Mouse (Mus musculus) midbrain, embryonic 16.5 days (tissue): Measurements from ENCODE around the gene Ppara. TPM values are rescaled to one million over a fixed set of nuclear protein-coding genes. Genes with fewer than 3 reads are reported as not detected.

Experiments
- ATAC-seq: fragments of 200-750 bp; cut with Nextera tagmentation; 2 replicates; pipeline ENCODE4 v1.8.0; 2017; ENCODE audit warnings: moderate TSS enrichment
- H3K27ac ChIP-seq: fragments of 300-500 bp; sonication (generic); 2 replicates; pipeline ENCODE4 v1.5.1; 2014; ENCODE audit warnings: mild to moderate bottlenecking, low read length, mixed read lengths
- H3K27me3 ChIP-seq: fragments of 300-500 bp; sonication (generic); 2 replicates; pipeline ENCODE4 v1.6.1; 2014; ENCODE audit warnings: low read depth, low read length, mixed read lengths; ENCODE audit not compliant: control insufficient read depth, insufficient read depth
- H3K36me3 ChIP-seq: fragments of 300-500 bp; sonication (generic); 2 replicates; pipeline ENCODE4 v1.6.1; 2014; ENCODE audit warnings: mild to moderate bottlenecking, low read length, moderate library complexity, mixed read lengths; ENCODE audit not compliant: control insufficient read depth, insufficient read depth
- H3K4me1 ChIP-seq: fragments of 300-500 bp; sonication (generic); 2 replicates; pipeline ENCODE4 v1.6.1; 2014; ENCODE audit warnings: mild to moderate bottlenecking, low read length, mixed read lengths; ENCODE audit not compliant: control insufficient read depth, insufficient read depth
- H3K4me2 ChIP-seq: fragments of 300-500 bp; sonication (generic); 2 replicates; pipeline ENCODE4 v1.6.1; 2014; ENCODE audit warnings: mild to moderate bottlenecking, low read length, mixed read lengths
- H3K4me3 ChIP-seq: fragments of 300-500 bp; sonication (generic); 2 replicates; pipeline ENCODE4 v1.5.1; 2014; ENCODE audit warnings: low read depth, mild to moderate bottlenecking, low read length, moderate library complexity, mixed read lengths
- H3K9ac ChIP-seq: fragments of 300-500 bp; sonication (generic); 2 replicates; pipeline ENCODE4 v1.6.1; 2014; ENCODE audit warnings: low read depth, low read length, mixed read lengths
- H3K9me3 ChIP-seq: fragments of 300-500 bp; sonication (generic); replicated peaks from 2 replicates; pipeline ENCODE4 v1.6.1; 2014; ENCODE audit warnings: mild to moderate bottlenecking, low read length, mixed read lengths; ENCODE audit not compliant: control insufficient read depth, poor library complexity, severe bottlenecking
- WGBS: fragments of 180-500 bp; shearing (Covaris S2); extraction: QIAGEN DNeasy Blood & Tissue Kit; methylation state at CpG from one replicate; pipeline ENCODE4 v1.1.7; 2014; 5-methylcytosine and 5-hydroxymethylcytosine counted together
- polyA plus RNA-seq: library from polyadenylated mRNA; unstranded; fragments of >200 nt; fragmentation: Nextera tagmentation; extraction: Ambion mirVana; gene quantifications from 2 replicates; pipeline ENCODE4 v1.2.1, GENCODE M21; 2015

Gene Ppara
- polyA plus RNA-seq, 1 experiment from 2014 or later, result 1.5 TPM

- Histone ChIP-seq H3K9ac (no peak overlapping the region), H3K27me3 (no peaks in the 10 kb centered on the region), H3K4me3 (no peak overlapping the region), H3K27ac (no peak overlapping the region), H3K9me3 (no peaks in the 10 kb centered on the region), H3K4me2 (no peak overlapping the region), H3K4me1 (no peaks in the 10 kb centered on the region), H3K36me3 (no peaks in the 10 kb centered on the region)
- WGBS, result 79% methylated on average over 5 of the region's 5 CpGs
- ATAC-seq, result no peak
Measured at GRCm38 (mm10) chr15:85786711-85787110, 51.9 kb downstream of the Ppara start.

- Histone ChIP-seq H3K36me3 (no peaks in the 10 kb centered on the region), H3K27ac (no peak overlapping the region), H3K27me3 (no peaks in the 10 kb centered on the region), H3K4me3 (no peak overlapping the region), H3K9me3 (no peaks in the 10 kb centered on the region), H3K4me1 (no peaks in the 10 kb centered on the region), H3K4me2 (no peak overlapping the region), H3K9ac (no peak overlapping the region)
- 91% methylated on average over 6 of the region's 6 CpGs for WGBS
- no peak for ATAC-seq
Measured at GRCm38 (mm10) chr15:85787482-85787881, 52.7 kb downstream of the Ppara start.

DNA sequence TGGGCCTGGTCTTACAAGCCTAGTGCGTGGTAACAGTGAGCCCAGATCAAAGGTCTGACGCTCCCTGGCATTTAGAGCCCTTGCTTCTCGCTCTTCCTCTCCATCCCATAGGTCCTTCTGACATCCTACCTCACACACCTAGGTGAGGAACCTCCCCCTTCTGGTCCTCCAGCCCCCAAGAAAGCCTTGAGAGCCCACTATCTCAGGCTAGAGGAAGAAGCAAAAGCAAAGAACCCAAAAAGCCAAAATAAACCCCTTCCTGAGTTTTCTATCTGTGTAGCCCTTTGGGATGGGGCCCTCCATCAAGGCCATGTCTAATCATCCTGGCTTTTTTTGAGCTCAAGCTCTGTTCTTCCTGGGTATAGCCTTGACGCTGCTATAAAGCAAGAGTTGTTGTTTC lies 53.3 kb downstream of the Ppara start:
- Histone ChIP-seq H3K9ac (no peak overlapping the region), H3K27me3 (no peaks in the 10 kb centered on the region), H3K4me3 (no peak overlapping the region), H3K9me3 (no peaks in the 10 kb centered on the region), H3K4me1 (no peaks in the 10 kb centered on the region), H3K4me2 (no peak overlapping the region), H3K27ac (no peak overlapping the region), H3K36me3 (no peaks in the 10 kb centered on the region)
- no peak for ATAC-seq
- WGBS, result 89% methylated on average over 4 of the region's 4 CpGs

GRCm38 (mm10) chr15:85788633-85789032 lies 53.9 kb downstream of the Ppara start:
- Histone ChIP-seq H3K9me3 (no peaks in the 10 kb centered on the region), H3K27ac (no peak overlapping the region), H3K4me2 (no peak overlapping the region), H3K36me3 (no peaks in the 10 kb centered on the region), H3K27me3 (no peaks in the 10 kb centered on the region), H3K4me1 (no peaks in the 10 kb centered on the region), H3K4me3 (no peak overlapping the region), H3K9ac (no peak overlapping the region)
- ATAC-seq, result no peak
- WGBS, result 75% methylated on average over 16 of the region's 16 CpGs

GRCm38 (mm10) chr15:85791449-85791848 lies 56.7 kb downstream of the Ppara start:
- H3K27ac ChIP-seq, result no peak overlapping the region
- H3K4me3 ChIP-seq, result no peak overlapping the region
- H3K36me3 ChIP-seq, result no peaks in the 10 kb centered on the region
- no peaks in the 10 kb centered on the region for H3K27me3 ChIP-seq
- no peak overlapping the region for H3K9ac ChIP-seq
- H3K9me3 ChIP-seq, result no peaks in the 10 kb centered on the region
- ATAC-seq, result no peak
- H3K4me2 ChIP-seq, result no peak overlapping the region
- no peaks in the 10 kb centered on the region for H3K4me1 ChIP-seq
- 87% methylated on average over 4 of the region's 4 CpGs for WGBS

- no peaks in the 10 kb centered on the region for H3K27me3 ChIP-seq
- no peak overlapping the region for H3K4me3 ChIP-seq
- H3K36me3 ChIP-seq, result no peaks in the 10 kb centered on the region
- no peak for ATAC-seq
- no peaks in the 10 kb centered on the region for H3K4me1 ChIP-seq
- no peak overlapping the region for H3K9ac ChIP-seq
- H3K4me2 ChIP-seq, result no peak overlapping the region
- H3K9me3 ChIP-seq, result no peaks in the 10 kb centered on the region
- 73% methylated on average over 1 of the region's 1 CpGs for WGBS
- no peak overlapping the region for H3K27ac ChIP-seq
Measured at GRCm38 (mm10) chr15:85792819-85793218, 58.0 kb downstream of the Ppara start.

DNA sequence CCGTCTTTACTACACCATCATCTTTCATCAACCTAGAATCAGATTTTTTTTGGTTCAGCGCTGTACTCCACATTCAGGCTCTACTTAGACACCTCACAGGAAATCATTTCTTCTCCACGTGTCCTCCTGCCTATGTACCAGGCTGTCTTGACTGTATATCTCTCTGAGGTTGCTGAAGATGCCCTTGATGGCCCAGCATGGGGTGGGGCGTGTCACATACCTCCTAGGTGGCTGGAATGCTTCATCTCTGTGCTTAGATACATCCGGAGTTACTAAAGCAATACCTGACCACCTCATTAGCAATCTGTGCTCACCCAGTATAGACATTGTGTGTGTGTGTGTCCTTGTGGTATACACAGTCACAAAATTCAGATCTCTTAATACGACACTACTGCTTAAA lies 60.7 kb downstream of the Ppara start:
- no peak overlapping the region for H3K4me2 ChIP-seq
- 78% methylated on average over 6 of the region's 6 CpGs for WGBS
- H3K9ac ChIP-seq, result no peak overlapping the region
- H3K27me3 ChIP-seq, result no peaks in the 10 kb centered on the region
- H3K4me1 ChIP-seq, result no peaks in the 10 kb centered on the region
- no peaks in the 10 kb centered on the region for H3K36me3 ChIP-seq
- H3K9me3 ChIP-seq, result no peaks in the 10 kb centered on the region
- no peak overlapping the region for H3K27ac ChIP-seq
- no peak overlapping the region for H3K4me3 ChIP-seq
- ATAC-seq, result no peak

- Histone ChIP-seq H3K27me3 (no peaks in the 10 kb centered on the region), H3K4me1 (no peaks in the 10 kb centered on the region), H3K27ac (no peak overlapping the region), H3K4me3 (no peak overlapping the region), H3K4me2 (no peak overlapping the region), H3K36me3 (no peaks in the 10 kb centered on the region), H3K9ac (no peak overlapping the region), H3K9me3 (no peaks in the 10 kb centered on the region)
- WGBS, result 94% methylated on average over 8 of the region's 8 CpGs
- ATAC-seq, result no peak
Measured at GRCm38 (mm10) chr15:85798676-85799075, 63.9 kb downstream of the Ppara start.

DNA sequence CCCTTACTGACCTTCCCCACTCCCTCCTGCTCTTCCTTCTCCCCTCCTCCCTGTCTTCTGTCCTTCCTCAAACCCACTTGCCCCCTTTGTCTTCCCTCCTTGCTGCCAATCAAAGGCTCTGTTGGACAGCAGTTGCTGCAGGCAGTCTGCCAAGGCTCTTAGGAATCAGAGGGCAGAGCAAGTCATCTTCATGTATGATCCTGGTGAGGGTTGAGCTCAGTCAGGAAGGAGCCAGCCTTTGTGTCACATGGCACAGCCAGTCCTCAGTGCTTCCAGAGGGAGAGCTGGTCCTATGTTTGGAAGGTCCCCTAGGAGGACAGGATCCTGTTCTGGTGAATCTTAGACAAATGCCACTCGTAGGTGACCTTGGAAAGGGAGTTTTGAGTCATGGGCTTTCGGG lies 68.1 kb downstream of the Ppara start:
- no peaks in the 10 kb centered on the region for H3K36me3 ChIP-seq
- H3K4me1 ChIP-seq, result no peaks in the 10 kb centered on the region
- ATAC-seq, result no peak
- no peak overlapping the region for H3K4me2 ChIP-seq
- H3K9ac ChIP-seq, result no peak overlapping the region
- H3K27ac ChIP-seq, result no peak overlapping the region
- no peak overlapping the region for H3K4me3 ChIP-seq
- WGBS, result 75% methylated on average over 2 of the region's 2 CpGs
- no peaks in the 10 kb centered on the region for H3K9me3 ChIP-seq
- H3K27me3 ChIP-seq, result no peaks in the 10 kb centered on the region

- WGBS, result 82% methylated on average over 4 of the region's 4 CpGs
- ATAC-seq, result no peak
- Histone ChIP-seq H3K4me3 (no peak overlapping the region), H3K27ac (no peak overlapping the region), H3K27me3 (no peaks in the 10 kb centered on the region), H3K4me1 (peaks cover 9% of the 10 kb centered on the region), H3K9ac (no peak overlapping the region), H3K36me3 (no peaks in the 10 kb centered on the region), H3K9me3 (no peaks in the 10 kb centered on the region), H3K4me2 (no peak overlapping the region)
Measured at GRCm38 (mm10) chr15:85806886-85807285, 72.1 kb downstream of the Ppara start.
